Mouse (Mus musculus): ENCODE data around the gene Gm37240.

DNA sequence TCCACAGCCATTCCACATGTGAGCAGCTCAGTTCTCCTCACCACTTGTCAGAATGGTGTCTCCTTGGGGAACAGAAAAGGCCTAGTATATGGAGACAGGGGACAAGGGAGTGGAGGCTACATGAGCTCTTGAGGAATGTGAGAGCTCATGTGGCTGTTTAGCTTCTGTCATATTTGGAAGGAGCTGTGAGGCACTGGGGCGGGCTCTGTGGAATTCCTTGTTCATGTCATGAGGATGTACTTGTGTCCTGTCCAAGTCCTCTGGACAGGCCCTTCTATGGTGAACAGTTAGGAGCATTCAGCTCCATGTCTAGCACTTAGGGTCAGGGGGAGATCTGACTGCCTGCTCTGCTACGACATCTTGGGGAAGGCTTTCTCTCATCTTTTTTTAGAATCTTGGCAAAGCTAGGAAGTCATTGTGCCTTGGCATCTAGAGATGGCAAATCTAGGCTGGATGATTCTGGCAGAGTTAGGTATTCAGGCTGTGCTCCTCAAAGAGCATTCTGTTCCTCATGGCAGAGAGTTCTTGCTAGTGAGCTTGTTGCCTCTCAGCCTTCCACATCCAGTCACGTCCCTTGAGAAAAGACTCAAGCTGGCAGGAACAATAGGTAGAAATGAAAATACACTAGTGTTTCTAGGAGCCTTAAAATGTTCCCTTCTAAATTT, 297.1 kb downstream of the Gm37240 start:
- TF ChIP-seq CTCF (IDR thresholded peaks at IDR 0.05; ENCODE audit: low read depth, low read length) (no peak), TAL1 (conservative IDR thresholded peaks at IDR 0.05; ENCODE audit: low read depth, low read length) (no peak), GATA2 (IDR thresholded peaks at IDR 0.05; ENCODE audit: borderline replicate concordance, low read depth, low read length) (no peak)
